Mouse (Mus musculus): ENCODE measurements around the gene Fam184a. TPM values are rescaled to one million over a fixed set of nuclear protein-coding genes. Genes with fewer than 3 reads are reported as not detected.
"Not testable (repeated sequence)": the region's sequence is repeated elsewhere in the genome, so short reads cannot be mapped to it uniquely, and the experiment has no call there.

Gene Fam184a
- polyA plus RNA-seq, 1 experiment from 2014 or later = 5.6 TPM

GRCm38 (mm10) chr10:53654239-53654638, 96.7 kb downstream of the Fam184a start:
- not testable (repeated sequence) for ATAC-seq (ENCODE audit: low FRiP score, low TSS enrichment); H3K27me3 ChIP-seq (ENCODE audit: insufficient read depth, low read length); H3K4me2 ChIP-seq (replicated peaks; ENCODE audit: low read depth, low read length); H3K9ac ChIP-seq (replicated peaks; ENCODE audit: low read length); H3K9me3 ChIP-seq (ENCODE audit: low read length); H3K27ac ChIP-seq (ENCODE audit: low read length); H3K4me1 ChIP-seq (ENCODE audit: insufficient read depth, low read length); H3K36me3 ChIP-seq (ENCODE audit: insufficient read depth, low read length); H3K4me3 ChIP-seq (ENCODE audit: low read length)
- WGBS = 65% methylated on average over 5 of the region's 5 CpGs

GRCm38 (mm10) chr10:53650683-53651082, 100.2 kb downstream of the Fam184a start:
- Histone ChIP-seq H3K36me3 (ENCODE audit: insufficient read depth, low read length) (no peaks in the 10 kb centered on the region; the same call in 1 of the 2 replicates), H3K27me3 (ENCODE audit: insufficient read depth, low read length) (no peaks in the 10 kb centered on the region), H3K4me2 (replicated peaks; ENCODE audit: low read depth, low read length) (no peak overlapping the region), H3K9me3 (ENCODE audit: low read length) (no peaks in the 10 kb centered on the region), H3K9ac (replicated peaks; ENCODE audit: low read length) (no peak overlapping the region), H3K4me3 (ENCODE audit: low read length) (no peak overlapping the region), H3K27ac (ENCODE audit: low read length) (no peak overlapping the region), H3K4me1 (ENCODE audit: insufficient read depth, low read length) (no peaks in the 10 kb centered on the region)
- 76% methylated on average over 2 of the region's 2 CpGs for WGBS
- no peak for ATAC-seq (ENCODE audit: low FRiP score, low TSS enrichment)

DNA sequence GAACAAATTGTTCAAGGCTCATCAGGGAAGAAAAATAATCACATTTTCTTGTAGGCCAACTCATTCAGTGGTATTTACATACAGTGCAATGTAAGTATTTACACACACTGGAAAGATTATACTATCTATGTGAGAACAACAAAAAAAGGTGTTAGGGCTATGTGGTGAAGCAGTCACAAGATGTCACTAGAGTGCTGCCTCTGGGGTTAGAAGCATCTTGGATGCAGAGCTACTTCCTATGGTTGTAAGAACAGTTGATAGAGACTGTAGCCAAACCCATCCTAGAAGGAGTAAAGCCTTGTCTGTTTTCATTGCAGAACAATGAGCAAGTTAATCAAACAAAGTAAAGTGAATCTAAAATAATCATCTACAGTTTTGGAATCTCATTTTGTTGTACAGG, 109.4 kb downstream of the Fam184a start:
- Histone ChIP-seq H3K36me3 (ENCODE audit: insufficient read depth, low read length) (no peaks in the 10 kb centered on the region), H3K4me1 (ENCODE audit: insufficient read depth, low read length) (no peaks in the 10 kb centered on the region), H3K27ac (ENCODE audit: low read length) (no peak overlapping the region), H3K9me3 (ENCODE audit: low read length) (no peaks in the 10 kb centered on the region), H3K9ac (replicated peaks; ENCODE audit: low read length) (no peak overlapping the region), H3K4me3 (ENCODE audit: low read length) (no peak overlapping the region), H3K4me2 (replicated peaks; ENCODE audit: low read depth, low read length) (no peak overlapping the region), H3K27me3 (ENCODE audit: insufficient read depth, low read length) (no peaks in the 10 kb centered on the region)
- peak; percentile 59; the same call in 1 of the 2 replicates for ATAC-seq (ENCODE audit: low FRiP score, low TSS enrichment)

- H3K4me3 ChIP-seq (ENCODE audit: low read length) = no peak overlapping the region
- no peaks in the 10 kb centered on the region for H3K36me3 ChIP-seq (ENCODE audit: insufficient read depth, low read length)
- no peaks in the 10 kb centered on the region for H3K9me3 ChIP-seq (ENCODE audit: low read length)
- no peak for ATAC-seq (ENCODE audit: low FRiP score, low TSS enrichment)
- no peak overlapping the region for H3K4me2 ChIP-seq (replicated peaks; ENCODE audit: low read depth, low read length)
- no peaks in the 10 kb centered on the region for H3K27me3 ChIP-seq (ENCODE audit: insufficient read depth, low read length)
- H3K27ac ChIP-seq (ENCODE audit: low read length) = no peak overlapping the region
- WGBS = 75% methylated on average over 13 of the region's 13 CpGs
- no peaks in the 10 kb centered on the region for H3K4me1 ChIP-seq (ENCODE audit: insufficient read depth, low read length)
- H3K9ac ChIP-seq (replicated peaks; ENCODE audit: low read length) = no peak overlapping the region
These were observed 115.5 kb downstream of the Fam184a start for GRCm38 (mm10) chr10:53635246-53635971.

DNA sequence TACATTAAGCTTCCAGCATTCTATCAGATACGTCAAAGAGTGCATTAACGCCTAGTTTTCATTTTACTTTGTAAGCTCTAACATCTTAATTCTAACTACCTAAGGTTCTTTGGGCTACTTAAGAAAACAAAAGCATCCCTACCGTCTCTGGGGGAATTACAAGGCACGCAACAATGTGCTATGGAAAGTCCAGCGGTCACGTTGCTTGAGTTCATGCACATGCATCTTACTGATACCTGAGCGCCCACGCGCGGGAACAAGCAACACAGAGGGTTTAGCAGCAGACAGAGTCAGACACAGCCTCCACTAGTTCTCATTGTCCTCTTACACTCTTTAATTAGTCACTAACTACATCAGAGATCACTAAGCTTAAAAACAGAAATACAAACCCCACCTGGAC, 116.8 kb downstream of the Fam184a start:
- H3K4me3 ChIP-seq (ENCODE audit: low read length) = no peak overlapping the region
- H3K27me3 ChIP-seq (ENCODE audit: insufficient read depth, low read length) = no peaks in the 10 kb centered on the region
- no peak overlapping the region for H3K27ac ChIP-seq (ENCODE audit: low read length)
- no peak for ATAC-seq (ENCODE audit: low FRiP score, low TSS enrichment)
- H3K4me1 ChIP-seq (ENCODE audit: insufficient read depth, low read length) = no peaks in the 10 kb centered on the region
- no peaks in the 10 kb centered on the region for H3K9me3 ChIP-seq (ENCODE audit: low read length)
- no peak overlapping the region for H3K9ac ChIP-seq (replicated peaks; ENCODE audit: low read length)
- no peaks in the 10 kb centered on the region for H3K36me3 ChIP-seq (ENCODE audit: insufficient read depth, low read length)
- H3K4me2 ChIP-seq (replicated peaks; ENCODE audit: low read depth, low read length) = no peak overlapping the region
- WGBS = 80% methylated on average over 10 of the region's 10 CpGs

DNA sequence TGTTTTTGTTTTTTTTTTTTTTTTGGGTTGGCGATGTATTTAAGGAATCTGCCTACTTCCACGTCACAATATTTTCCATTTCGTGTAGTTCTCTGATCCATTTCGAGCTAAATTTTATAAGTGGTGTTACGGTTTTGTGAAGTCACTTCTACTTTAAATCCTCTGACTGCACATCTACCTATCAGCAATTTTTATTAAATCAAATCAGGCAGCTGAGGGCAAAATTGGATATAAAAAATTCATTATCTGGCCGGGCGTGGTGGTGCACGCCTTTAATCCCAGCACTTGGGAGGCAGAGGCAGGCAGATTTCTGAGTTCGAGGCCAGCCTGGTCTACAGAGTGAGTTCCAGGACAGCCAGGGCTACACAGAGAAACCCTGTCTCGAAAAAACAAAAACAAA, 120.6 kb downstream of the Fam184a start, which contains the start of gene Mcm9:
Mcm9 (minus strand) TSS at position 101 of the 400 bp plus-strand sequence.
- Histone ChIP-seq H3K4me3 (ENCODE audit: low read length) (peak within 1 kb of the TSS; percentile 84), H3K4me1 (ENCODE audit: insufficient read depth, low read length) (peaks cover 14% of the 10 kb centered on the region; the same call in 1 of the 2 replicates), H3K4me2 (replicated peaks; ENCODE audit: low read depth, low read length) (peak within 1 kb of the TSS; percentile 59), H3K27ac (ENCODE audit: low read length) (peak within 1 kb of the TSS; percentile 98), H3K9ac (replicated peaks; ENCODE audit: low read length) (peak within 1 kb of the TSS; percentile 96)
- H3K36me3 ChIP-seq (ENCODE audit: insufficient read depth, low read length); ATAC-seq (ENCODE audit: low FRiP score, low TSS enrichment); H3K9me3 ChIP-seq (ENCODE audit: low read length); H3K27me3 ChIP-seq (ENCODE audit: insufficient read depth, low read length): not testable (repeated sequence)
- WGBS = 56% methylated on average over 10 of the region's 10 CpGs

- H3K27me3 ChIP-seq (ENCODE audit: insufficient read depth, low read length) = no peaks in the 10 kb centered on the region
- H3K27ac ChIP-seq (ENCODE audit: low read length) = peak overlapping the region; percentile 98
- peak overlapping the region; percentile 96 for H3K9ac ChIP-seq (replicated peaks; ENCODE audit: low read length)
- peak; percentile 97 for ATAC-seq (ENCODE audit: low FRiP score, low TSS enrichment)
- H3K9me3 ChIP-seq (ENCODE audit: low read length) = no peaks in the 10 kb centered on the region
- H3K4me1 ChIP-seq (ENCODE audit: insufficient read depth, low read length) = peaks cover 14% of the 10 kb centered on the region; the same call in 1 of the 2 replicates
- peak overlapping the region; percentile 59 for H3K4me2 ChIP-seq (replicated peaks; ENCODE audit: low read depth, low read length)
- H3K4me3 ChIP-seq (ENCODE audit: low read length) = peak overlapping the region; percentile 84
- peaks cover 1% of the 10 kb centered on the region; the same call in 1 of the 2 replicates for H3K36me3 ChIP-seq (ENCODE audit: insufficient read depth, low read length)
- WGBS = under 1% methylated on average over 35 of the region's 35 CpGs
These were observed 121.0 kb downstream of the Fam184a start for GRCm38 (mm10) chr10:53629918-53630250.

DNA sequence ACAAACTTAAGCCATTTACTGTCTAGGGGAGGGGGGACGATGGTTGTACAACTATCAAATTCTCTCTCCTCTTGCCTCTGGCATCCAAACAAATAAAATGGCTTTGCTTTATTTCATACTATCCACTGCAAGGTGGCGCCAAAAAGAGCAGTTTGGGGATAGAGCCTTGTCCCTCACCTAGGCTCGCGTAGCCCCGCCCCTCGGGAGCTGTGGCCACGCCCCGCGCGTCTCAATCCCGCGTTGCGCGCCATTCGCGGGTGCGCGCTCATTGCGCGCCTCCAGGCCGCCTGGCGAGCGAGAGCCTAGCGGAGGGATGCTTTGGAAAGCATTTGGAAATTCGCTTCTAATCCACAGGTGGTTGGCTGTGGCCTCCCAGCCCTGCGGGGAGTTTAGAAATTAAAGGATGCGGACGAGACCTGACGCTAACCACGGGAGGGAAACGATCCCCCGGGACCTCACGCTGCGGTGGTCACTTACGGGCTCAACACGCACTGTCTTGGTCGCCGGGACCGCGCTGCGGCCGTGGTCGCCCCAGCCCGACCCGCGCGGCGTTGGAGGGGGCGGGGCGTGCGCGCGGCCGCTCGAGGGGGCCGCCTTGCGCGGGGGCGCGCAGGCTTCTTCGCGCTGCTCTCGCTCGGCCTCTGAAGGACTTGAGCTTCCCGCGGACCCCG, 121.5 kb downstream of the Fam184a start:
- Histone ChIP-seq H3K4me2 (replicated peaks; ENCODE audit: low read depth, low read length) (peak overlapping the region; percentile 59), H3K27me3 (ENCODE audit: insufficient read depth, low read length) (no peaks in the 10 kb centered on the region), H3K27ac (ENCODE audit: low read length) (peak overlapping the region; percentile 98), H3K4me3 (ENCODE audit: low read length) (peak overlapping the region; percentile 84), H3K36me3 (ENCODE audit: insufficient read depth, low read length) (peaks cover 2% of the 10 kb centered on the region; the same call in 1 of the 2 replicates), H3K9ac (replicated peaks; ENCODE audit: low read length) (peak overlapping the region; percentile 96), H3K4me1 (ENCODE audit: insufficient read depth, low read length) (peaks cover 14% of the 10 kb centered on the region; the same call in 1 of the 2 replicates), H3K9me3 (ENCODE audit: low read length) (no peaks in the 10 kb centered on the region)
- under 1% methylated on average over 66 of the region's 67 CpGs for WGBS
- ATAC-seq (ENCODE audit: low FRiP score, low TSS enrichment) = peak; percentile 86

DNA sequence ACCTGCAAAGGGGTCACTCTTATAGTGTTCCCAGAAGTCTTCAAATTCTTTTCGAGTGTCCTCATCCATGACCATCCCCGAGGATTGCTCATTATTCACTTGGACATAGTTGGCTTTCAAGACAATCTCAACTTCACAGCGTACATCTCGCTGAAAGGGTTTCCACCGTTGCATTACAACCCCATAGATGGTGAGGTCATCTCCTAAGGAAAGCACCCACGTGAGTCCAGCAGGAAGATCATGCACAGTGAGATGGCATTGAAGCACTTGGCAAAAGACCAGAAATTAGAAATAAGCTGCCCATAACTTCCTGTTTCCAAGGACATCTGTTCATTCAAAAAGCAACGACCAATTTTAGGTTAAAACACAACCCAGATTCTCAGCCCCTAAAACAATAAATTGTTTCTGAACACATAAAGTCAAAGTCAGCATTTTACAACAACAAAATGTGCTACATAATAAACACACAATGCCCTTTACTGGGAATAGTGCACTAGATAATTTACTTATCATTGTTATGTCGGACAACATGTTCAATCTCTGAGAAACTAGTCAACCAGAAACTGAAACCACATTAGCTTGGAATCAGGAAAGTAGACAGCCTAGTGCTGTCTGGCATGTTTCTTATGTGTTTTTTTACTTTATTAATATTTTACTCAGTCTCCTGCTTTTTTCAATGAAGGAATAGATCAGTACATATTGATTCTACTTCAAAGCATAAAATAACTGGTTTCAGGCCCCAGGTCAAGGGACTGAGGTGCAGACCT, 134.9 kb downstream of the Fam184a start:
- Histone ChIP-seq H3K36me3 (ENCODE audit: insufficient read depth, low read length) (peaks cover 42% of the 10 kb centered on the region), H3K9ac (replicated peaks; ENCODE audit: low read length) (no peak overlapping the region), H3K27ac (ENCODE audit: low read length) (no peak overlapping the region), H3K4me2 (replicated peaks; ENCODE audit: low read depth, low read length) (no peak overlapping the region), H3K27me3 (ENCODE audit: insufficient read depth, low read length) (no peaks in the 10 kb centered on the region), H3K4me1 (ENCODE audit: insufficient read depth, low read length) (no peaks in the 10 kb centered on the region), H3K9me3 (ENCODE audit: low read length) (no peaks in the 10 kb centered on the region), H3K4me3 (ENCODE audit: low read length) (no peak overlapping the region)
- 0 out of 2 replicates have a peak, but pooled peaks have one; percentile 9 for ATAC-seq (ENCODE audit: low FRiP score, low TSS enrichment)
- WGBS = 71% methylated on average over 8 of the region's 8 CpGs

All from kidney, embryonic 16.5 days (tissue).